Mouse (Mus musculus) neural tube, embryonic 11.5 days (tissue): ENCODE results near the gene Pdk4. TPM values are rescaled to one million over a fixed set of nuclear protein-coding genes. Genes with fewer than 3 reads are reported as not detected.

ENCODE experiments used
- ATAC-seq: fragments of 200-750 bp; cut with Nextera tagmentation; 2 replicates; pipeline ENCODE4 v1.8.0; 2017; ENCODE audit warnings: moderate number of reproducible peaks, mild to moderate bottlenecking, moderate TSS enrichment, moderate library complexity; ENCODE audit not compliant: insufficient read depth, low FRiP score, low TSS enrichment
- DNase-seq: peaks from one replicate; pipeline ENCODE4 v3.0.0-alpha.2; 2015; ENCODE audit warnings: low spot score
- H3K27ac ChIP-seq: fragments of 300-500 bp; sonication (generic); 2 replicates; pipeline ENCODE4 v1.5.1; 2014; ENCODE audit warnings: low read depth, mild to moderate bottlenecking, low read length
- H3K27me3 ChIP-seq: fragments of 300-500 bp; sonication (generic); 2 replicates; pipeline ENCODE4 v1.6.1; 2014; ENCODE audit warnings: mild to moderate bottlenecking, low read length, mixed read lengths; ENCODE audit not compliant: control insufficient read depth, insufficient read depth
- H3K36me3 ChIP-seq: fragments of 300-500 bp; sonication (generic); 2 replicates; pipeline ENCODE4 v1.6.1; 2014; ENCODE audit warnings: mild to moderate bottlenecking, low read length, moderate library complexity, mixed read lengths; ENCODE audit not compliant: control insufficient read depth, insufficient read depth
- H3K4me1 ChIP-seq: fragments of 300-500 bp; sonication (generic); 2 replicates; pipeline ENCODE4 v1.6.1; 2014; ENCODE audit warnings: low read length, mixed read lengths; ENCODE audit not compliant: control insufficient read depth, insufficient read depth
- H3K4me2 ChIP-seq: fragments of 300-500 bp; sonication (generic); 2 replicates; pipeline ENCODE4 v1.6.1; 2014; ENCODE audit warnings: low read depth, mild to moderate bottlenecking, moderate library complexity
- H3K4me3 ChIP-seq: fragments of 300-500 bp; sonication (generic); 2 replicates; pipeline ENCODE4 v1.5.1; 2014; ENCODE audit warnings: low read depth, low read length
- H3K9ac ChIP-seq: fragments of 300-500 bp; sonication (generic); 2 replicates; pipeline ENCODE4 v1.6.1; 2014; ENCODE audit warnings: mild to moderate bottlenecking, low read length
- H3K9me3 ChIP-seq: fragments of 300-500 bp; sonication (generic); 2 replicates; pipeline ENCODE4 v1.6.1; 2016; ENCODE audit warnings: low read length; ENCODE audit not compliant: control insufficient read depth
- WGBS: fragments of 180-500 bp; shearing (Covaris S2); extraction: QIAGEN DNeasy Blood & Tissue Kit; methylation state at CpG from one replicate; pipeline ENCODE4 v1.1.7; 2014; 5-methylcytosine and 5-hydroxymethylcytosine counted together
- polyA plus RNA-seq: library from polyadenylated mRNA; unstranded; fragments of >200 nt; fragmentation: Nextera tagmentation; extraction: Ambion mirVana; gene quantifications from 2 replicates; pipeline ENCODE4 v1.2.1, GENCODE M21; 2014

Gene Pdk4
- polyA plus RNA-seq, 1 experiment from 2014 or later, result 1.3 TPM

GRCm38 (mm10) chr6:5501551-5501950 is 5.4 kb upstream of the Pdk4 start:
- WGBS, result 87% methylated on average over 10 of the region's 10 CpGs
- Histone ChIP-seq H3K27ac (no peak overlapping the region), H3K9me3 (no peaks in the 10 kb centered on the region), H3K4me2 (no peak overlapping the region), H3K4me1 (no peaks in the 10 kb centered on the region), H3K4me3 (no peak overlapping the region), H3K9ac (no peak overlapping the region), H3K27me3 (no peaks in the 10 kb centered on the region), H3K36me3 (no peaks in the 10 kb centered on the region)
- DNase-seq (no peak), ATAC-seq (no peak)

- 86% methylated on average over 11 of the region's 11 CpGs for WGBS
- Histone ChIP-seq H3K4me2 (no peak overlapping the region), H3K9ac (no peak overlapping the region), H3K4me1 (peaks cover 3% of the 10 kb centered on the region; the same call in 1 of the 2 replicates), H3K36me3 (no peaks in the 10 kb centered on the region), H3K27me3 (0 out of 2 replicates have a peak, but pooled peaks cover 2% of the 10 kb centered on the region), H3K9me3 (no peaks in the 10 kb centered on the region), H3K4me3 (no peak overlapping the region), H3K27ac (no peak overlapping the region)
- ATAC-seq, result no peak
- no peak for DNase-seq
These were observed 2.6 kb upstream of the Pdk4 start for GRCm38 (mm10) chr6:5498740-5499139.

DNA sequence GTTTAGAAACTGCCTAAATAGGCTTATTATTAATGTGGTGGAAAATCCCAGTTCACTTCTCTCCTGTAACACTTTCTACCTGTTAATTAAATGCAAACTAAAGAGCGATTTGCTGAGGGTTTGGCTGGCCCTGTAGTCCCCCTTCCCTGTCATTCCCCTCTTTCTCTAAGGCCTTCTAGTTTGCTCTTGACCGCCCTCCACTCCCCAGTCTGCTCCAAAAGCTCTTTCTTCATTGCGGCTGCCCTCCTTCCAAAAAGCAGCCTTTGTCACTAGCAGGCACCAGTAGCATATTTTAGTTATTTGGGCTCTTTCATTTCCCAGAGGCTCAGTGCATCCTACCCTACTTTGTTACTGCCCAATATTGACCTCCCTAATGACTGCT is 736 bp upstream of the Pdk4 start:
- H3K4me1 ChIP-seq, result peaks cover 3% of the 10 kb centered on the region; the same call in 1 of the 2 replicates
- H3K9ac ChIP-seq, result no peak overlapping the region
- ATAC-seq (no peak), DNase-seq (no peak)
- H3K36me3 ChIP-seq, result no peaks in the 10 kb centered on the region
- peak overlapping the region; percentile 87; the same call in 1 of the 2 replicates for H3K4me2 ChIP-seq
- WGBS, result 45% methylated on average over 3 of the region's 3 CpGs
- H3K4me3 ChIP-seq, result no peak overlapping the region
- H3K9me3 ChIP-seq, result no peaks in the 10 kb centered on the region
- H3K27me3 ChIP-seq, result 0 out of 2 replicates have a peak, but pooled peaks cover 2% of the 10 kb centered on the region
- H3K27ac ChIP-seq, result no peak overlapping the region

- DNase-seq (no peak), ATAC-seq (no peak)
- H3K36me3 ChIP-seq, result no peaks in the 10 kb centered on the region
- H3K4me1 ChIP-seq, result no peaks in the 10 kb centered on the region
- WGBS, result 85% methylated on average over 7 of the region's 7 CpGs
- no peak overlapping the region for H3K27ac ChIP-seq
- H3K9me3 ChIP-seq, result no peaks in the 10 kb centered on the region
- no peak overlapping the region for H3K9ac ChIP-seq
- H3K27me3 ChIP-seq, result no peaks in the 10 kb centered on the region
- H3K4me3 ChIP-seq, result no peak overlapping the region
- no peak overlapping the region for H3K4me2 ChIP-seq
These were observed 11.1 kb downstream of the Pdk4 start for GRCm38 (mm10) chr6:5485028-5485427.

- Histone ChIP-seq H3K4me1 (no peaks in the 10 kb centered on the region), H3K27me3 (no peaks in the 10 kb centered on the region), H3K9me3 (no peaks in the 10 kb centered on the region), H3K9ac (no peak overlapping the region), H3K4me3 (no peak overlapping the region), H3K36me3 (no peaks in the 10 kb centered on the region), H3K4me2 (no peak overlapping the region), H3K27ac (no peak overlapping the region)
- no peak for ATAC-seq
- WGBS, result 54% methylated on average over 3 of the region's 3 CpGs
- DNase-seq, result no peak
These were observed 13.8 kb downstream of the Pdk4 start for GRCm38 (mm10) chr6:5482270-5482783.

DNA sequence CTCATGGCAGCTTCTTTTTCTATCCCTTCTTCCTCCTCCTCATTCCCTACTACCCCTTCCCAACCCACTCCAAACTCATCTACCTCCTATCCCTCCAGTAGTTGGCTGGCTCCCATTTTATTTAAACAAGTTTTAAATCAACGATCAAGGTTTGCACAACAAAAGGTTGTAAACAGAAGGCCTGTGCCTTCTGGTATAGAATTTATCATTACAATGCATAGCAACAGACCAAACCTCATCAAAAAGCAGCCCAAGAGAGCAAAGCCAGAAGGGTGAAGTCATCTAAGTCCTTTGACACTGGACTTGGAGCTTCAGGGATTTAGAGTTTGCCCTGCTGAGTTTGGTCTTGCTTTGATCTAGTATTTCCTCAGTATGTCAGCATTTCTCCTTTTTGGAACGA is 15.0 kb downstream of the Pdk4 start:
- H3K4me3 ChIP-seq, result no peak overlapping the region

DNA sequence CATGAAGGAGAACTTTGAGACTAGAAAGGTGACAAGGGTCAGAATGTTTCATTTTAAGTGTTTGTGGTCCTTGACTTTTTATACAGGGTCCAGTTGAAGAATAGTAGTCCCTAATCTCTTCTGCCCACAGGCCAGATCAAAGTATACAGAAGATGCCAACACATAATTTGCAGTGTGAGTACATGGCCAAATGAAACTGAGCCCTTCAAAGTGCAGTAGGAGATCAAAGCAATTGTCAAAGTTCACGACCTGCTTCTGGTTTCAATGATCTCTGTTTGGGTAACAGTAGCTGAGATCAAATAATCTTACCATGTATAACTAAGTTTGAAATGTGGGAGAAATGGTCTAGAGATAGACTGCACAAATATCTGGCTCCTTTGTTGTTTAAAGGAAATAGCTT is 22.1 kb downstream of the Pdk4 start:
- 53% methylated on average over 1 of the region's 1 CpGs for WGBS
- H3K4me1 ChIP-seq, result no peaks in the 10 kb centered on the region
- no peaks in the 10 kb centered on the region for H3K27me3 ChIP-seq
- no peak for DNase-seq
- no peaks in the 10 kb centered on the region for H3K36me3 ChIP-seq
- no peak overlapping the region for H3K4me2 ChIP-seq
- no peaks in the 10 kb centered on the region for H3K9me3 ChIP-seq
- no peak overlapping the region for H3K4me3 ChIP-seq
- H3K27ac ChIP-seq, result no peak overlapping the region
- H3K9ac ChIP-seq, result no peak overlapping the region
- ATAC-seq, result no peak

More for the DNA sequence above, 15.0 kb downstream of the Pdk4 start:
- Histone ChIP-seq H3K4me1 (no peaks in the 10 kb centered on the region), H3K4me2 (no peak overlapping the region), H3K36me3 (no peaks in the 10 kb centered on the region), H3K27me3 (no peaks in the 10 kb centered on the region), H3K9me3 (no peaks in the 10 kb centered on the region), H3K9ac (no peak overlapping the region), H3K27ac (no peak overlapping the region)
- 87% methylated on average over 2 of the region's 2 CpGs for WGBS
- DNase-seq (no peak), ATAC-seq (no peak)

DNA sequence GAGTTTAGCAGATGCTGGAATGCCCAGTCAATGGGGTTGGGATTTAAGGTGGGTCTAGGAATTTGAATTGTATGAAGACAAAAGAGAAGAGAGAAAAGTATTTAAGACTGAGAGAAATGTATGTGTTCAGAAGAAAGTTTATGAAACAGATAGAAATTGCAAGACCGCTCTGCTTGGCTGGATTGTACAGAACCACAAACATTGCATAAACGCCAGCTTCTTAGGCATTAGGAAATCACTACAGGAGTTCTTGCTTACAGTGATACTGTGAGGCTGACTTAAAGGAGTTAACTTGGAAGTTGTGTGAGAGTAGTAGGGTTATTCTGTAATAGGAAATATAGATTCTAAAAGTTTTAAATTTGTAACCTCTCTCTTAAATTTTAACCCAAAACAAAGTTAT is 23.4 kb downstream of the Pdk4 start:
- ATAC-seq, result no peak
- no peak overlapping the region for H3K4me2 ChIP-seq
- H3K36me3 ChIP-seq, result no peaks in the 10 kb centered on the region
- no peaks in the 10 kb centered on the region for H3K9me3 ChIP-seq
- H3K27ac ChIP-seq, result no peak overlapping the region
- H3K4me3 ChIP-seq, result no peak overlapping the region
- no peaks in the 10 kb centered on the region for H3K27me3 ChIP-seq
- WGBS, result 95% methylated on average over 2 of the region's 2 CpGs
- H3K9ac ChIP-seq, result no peak overlapping the region
- no peak for DNase-seq
- H3K4me1 ChIP-seq, result no peaks in the 10 kb centered on the region

DNA sequence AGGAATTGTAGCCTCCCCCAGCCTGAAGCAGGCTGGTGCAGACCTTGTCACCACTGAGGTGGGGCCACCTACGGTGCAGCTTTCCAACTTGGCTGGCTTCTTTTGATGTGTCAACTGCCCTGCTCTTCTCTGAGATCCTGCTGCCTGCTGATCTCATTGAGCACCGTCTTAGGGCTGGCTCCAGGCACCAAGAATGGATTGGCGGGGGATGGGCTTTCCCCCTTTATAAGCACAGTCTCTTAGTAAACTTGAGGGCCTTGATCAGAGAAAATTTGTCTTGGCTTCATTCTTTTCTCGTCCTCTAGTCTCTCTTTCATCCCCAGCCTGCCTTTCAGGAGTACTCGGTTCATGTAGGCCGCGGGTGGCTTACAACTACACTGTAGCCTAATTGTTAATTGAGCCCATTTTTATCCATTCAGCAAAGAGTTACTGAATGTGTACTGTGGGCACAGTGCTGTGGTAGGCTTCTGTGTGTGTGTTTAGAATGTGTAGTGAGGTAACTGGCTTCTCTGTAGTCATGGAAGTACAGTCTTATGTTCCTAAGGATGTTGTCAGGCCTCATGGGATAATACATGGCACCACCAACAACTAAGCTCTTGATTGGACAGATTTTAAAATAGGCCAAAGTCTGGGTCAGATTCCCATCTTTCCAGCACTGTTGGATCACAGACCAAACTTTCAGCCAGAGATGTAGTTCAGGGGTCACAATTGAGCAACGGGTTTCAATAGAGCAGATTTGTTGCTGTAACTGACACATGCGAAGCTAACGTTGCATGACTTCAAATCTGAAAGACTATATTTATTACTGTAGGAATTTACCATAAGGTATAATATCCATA is 25.4 kb downstream of the Pdk4 start:
- DNase-seq (no peak), ATAC-seq (no peak)
- Histone ChIP-seq H3K27ac (no peak overlapping the region), H3K4me1 (no peaks in the 10 kb centered on the region), H3K36me3 (no peaks in the 10 kb centered on the region), H3K27me3 (no peaks in the 10 kb centered on the region), H3K9me3 (no peaks in the 10 kb centered on the region), H3K4me2 (no peak overlapping the region), H3K4me3 (no peak overlapping the region), H3K9ac (no peak overlapping the region)
- WGBS, result 79% methylated on average over 10 of the region's 10 CpGs
